Mouse (Mus musculus): ENCODE results near the gene Olfr1089. TPM values are rescaled to one million over a fixed set of nuclear protein-coding genes. Genes with fewer than 3 reads are reported as not detected.

Olfr1089 gene
- polyA plus RNA-seq (2012; rRNA removed): not detected in 2 replicates

- Histone ChIP-seq H3K27me3 (ENCODE audit: control insufficient read depth, insufficient read depth, low read length) (no peaks in the 10 kb centered on the region), H3K4me3 (replicated peaks; ENCODE audit: insufficient read depth, low read depth, low read length) (no peak within 1 kb of the TSS), H3K4me1 (ENCODE audit: control insufficient read depth, insufficient read depth, low read length) (no peaks in the 10 kb centered on the region), H3K27ac (ENCODE audit: insufficient read depth, low read length) (no peak within 1 kb of the TSS)
- no peak for DNase-seq
- no peak for TF ChIP-seq CTCF (IDR thresholded peaks at IDR 0.05; ENCODE audit: borderline replicate concordance, insufficient read depth, low read depth, low read length)
- TF ChIP-seq POLR2A (IDR thresholded peaks at IDR 0.05; ENCODE audit: borderline replicate concordance, insufficient read depth, low read length): no peak
Observed at GRCm38 (mm10) chr2:86733601-86734000, at the start of gene Olfr1089. TSS of gene Olfr1089 (minus strand) at chr2:86733701.

GRCm38 (mm10) chr2:86782179-86782578 is 48.7 kb upstream of the Olfr1089 start, which contains the start of gene Olfr1093:
TSS of gene Olfr1093 (plus strand) at chr2:86782479.
- H3K27me3 ChIP-seq (ENCODE audit: control insufficient read depth, insufficient read depth, low read length): no peaks in the 10 kb centered on the region
- TF ChIP-seq CTCF (IDR thresholded peaks at IDR 0.05; ENCODE audit: borderline replicate concordance, insufficient read depth, low read depth, low read length): no peak
- TF ChIP-seq POLR2A (IDR thresholded peaks at IDR 0.05; ENCODE audit: borderline replicate concordance, insufficient read depth, low read length): no peak
- DNase-seq: no peak
- WGBS: 80% methylated on average over 2 of the region's 2 CpGs
- H3K4me3 ChIP-seq (replicated peaks; ENCODE audit: insufficient read depth, low read depth, low read length): no peak within 1 kb of the TSS
- H3K4me1 ChIP-seq (ENCODE audit: control insufficient read depth, insufficient read depth, low read length): no peaks in the 10 kb centered on the region
- H3K27ac ChIP-seq (ENCODE audit: insufficient read depth, low read length): no peak within 1 kb of the TSS

- TF ChIP-seq CTCF (IDR thresholded peaks at IDR 0.05; ENCODE audit: borderline replicate concordance, insufficient read depth, low read depth, low read length): no peak
- TF ChIP-seq POLR2A (IDR thresholded peaks at IDR 0.05; ENCODE audit: borderline replicate concordance, insufficient read depth, low read length): no peak
- 56% methylated on average over 6 of the region's 6 CpGs for WGBS
- DNase-seq: no peak
- Histone ChIP-seq H3K27me3 (ENCODE audit: control insufficient read depth, insufficient read depth, low read length) (no peaks in the 10 kb centered on the region), H3K27ac (ENCODE audit: insufficient read depth, low read length) (no peak overlapping the region), H3K4me3 (replicated peaks; ENCODE audit: insufficient read depth, low read depth, low read length) (no peak overlapping the region), H3K4me1 (ENCODE audit: control insufficient read depth, insufficient read depth, low read length) (no peaks in the 10 kb centered on the region)
Observed at GRCm38 (mm10) chr2:86761050-86761449, 27.5 kb upstream of the Olfr1089 start.

- Histone ChIP-seq H3K4me1 (ENCODE audit: control insufficient read depth, insufficient read depth, low read length) (no peaks in the 10 kb centered on the region), H3K27ac (ENCODE audit: insufficient read depth, low read length) (no peak within 1 kb of the TSS), H3K4me3 (replicated peaks; ENCODE audit: insufficient read depth, low read depth, low read length) (no peak within 1 kb of the TSS), H3K27me3 (ENCODE audit: control insufficient read depth, insufficient read depth, low read length) (no peaks in the 10 kb centered on the region)
- TF ChIP-seq CTCF (IDR thresholded peaks at IDR 0.05; ENCODE audit: borderline replicate concordance, insufficient read depth, low read depth, low read length): no peak
- no peak for TF ChIP-seq POLR2A (IDR thresholded peaks at IDR 0.05; ENCODE audit: borderline replicate concordance, insufficient read depth, low read length)
- no peak for DNase-seq
- WGBS: 92% methylated on average over 1 of the region's 1 CpGs
Observed at GRCm38 (mm10) chr2:86758893-86759292, 25.4 kb upstream of the Olfr1089 start, which contains the start of gene Olfr1090. TSS of gene Olfr1090 (minus strand) at chr2:86758993.

GRCm38 (mm10) chr2:86698295-86698694 is 35.2 kb downstream of the Olfr1089 start, which contains the start of gene Olfr1087:
TSS of gene Olfr1087 (minus strand) at chr2:86698395.
- DNase-seq: no peak
- H3K4me1 ChIP-seq (ENCODE audit: control insufficient read depth, insufficient read depth, low read length): no peaks in the 10 kb centered on the region
- H3K4me3 ChIP-seq (replicated peaks; ENCODE audit: insufficient read depth, low read depth, low read length): no peak within 1 kb of the TSS
- no peak within 1 kb of the TSS for H3K27ac ChIP-seq (ENCODE audit: insufficient read depth, low read length)
- H3K27me3 ChIP-seq (ENCODE audit: control insufficient read depth, insufficient read depth, low read length): no peaks in the 10 kb centered on the region
- no peak for TF ChIP-seq CTCF (IDR thresholded peaks at IDR 0.05; ENCODE audit: borderline replicate concordance, insufficient read depth, low read depth, low read length)
- no peak for TF ChIP-seq POLR2A (IDR thresholded peaks at IDR 0.05; ENCODE audit: borderline replicate concordance, insufficient read depth, low read length)

Other genes starting within 250 kb of the Olfr1089 start
- not detected in 2 replicates for gene Olfr228, start 246.3 kb downstream of the Olfr1089 start, polyA plus RNA-seq (2012; rRNA removed)
- not detected in 2 replicates for gene Olfr1076, start 225.2 kb downstream of the Olfr1089 start, polyA plus RNA-seq (2012; rRNA removed)
- not detected in 2 replicates for gene Olfr1079, start 191.2 kb downstream of the Olfr1089 start, polyA plus RNA-seq (2012; rRNA removed)
- gene Olfr1080, start 175.5 kb downstream of the Olfr1089 start, polyA plus RNA-seq (2012; rRNA removed): not detected in 2 replicates
- not detected in 2 replicates for gene Olfr1082, start 134.7 kb downstream of the Olfr1089 start, polyA plus RNA-seq (2012; rRNA removed)
- not detected in 2 replicates for gene Olfr1084, start 94.0 kb downstream of the Olfr1089 start, polyA plus RNA-seq (2012; rRNA removed)
- not detected in 2 replicates for gene Olfr1085, start 71.7 kb downstream of the Olfr1089 start, polyA plus RNA-seq (2012; rRNA removed)
- not detected in 2 replicates for gene Olfr1086, start 53.6 kb downstream of the Olfr1089 start, polyA plus RNA-seq (2012; rRNA removed)
- gene Olfr1087, start 35.3 kb downstream of the Olfr1089 start, polyA plus RNA-seq (2012; rRNA removed): not detected in 2 replicates
- not detected in 2 replicates for gene Olfr1090, start 25.3 kb upstream of the Olfr1089 start, polyA plus RNA-seq (2012; rRNA removed)
- gene Olfr1093, start 48.8 kb upstream of the Olfr1089 start, polyA plus RNA-seq (2012; rRNA removed): not detected in 2 replicates
- not detected in 2 replicates for gene Olfr141, start 76.3 kb upstream of the Olfr1089 start, polyA plus RNA-seq (2012; rRNA removed)
- not detected in 2 replicates for gene Olfr1094, start 91.0 kb upstream of the Olfr1089 start, polyA plus RNA-seq (2012; rRNA removed)
- gene Olfr1095, start 118.0 kb upstream of the Olfr1089 start, polyA plus RNA-seq (2012; rRNA removed): not detected in 2 replicates
- gene Gm13723, start 141.1 kb upstream of the Olfr1089 start, polyA plus RNA-seq (2012; rRNA removed): not detected in 2 replicates
- gene Olfr1097, start 158.5 kb upstream of the Olfr1089 start, polyA plus RNA-seq (2012; rRNA removed): not detected in 2 replicates
- gene Olfr1098, start 190.8 kb upstream of the Olfr1089 start, polyA plus RNA-seq (2012; rRNA removed): not detected in 2 replicates
- gene Olfr1099, start 227.0 kb upstream of the Olfr1089 start, polyA plus RNA-seq (2012; rRNA removed): not detected in 2 replicates
- gene Olfr1100, start 246.3 kb upstream of the Olfr1089 start, polyA plus RNA-seq (2012; rRNA removed): not detected in 2 replicates